Mouse (Mus musculus): Measurements from ENCODE around the gene Mroh3. TPM values are rescaled to one million over a fixed set of nuclear protein-coding genes. Genes with fewer than 3 reads are reported as not detected.

Mroh3 gene
- total and polyA plus RNA-seq, 3 experiments, result not detected

DNA sequence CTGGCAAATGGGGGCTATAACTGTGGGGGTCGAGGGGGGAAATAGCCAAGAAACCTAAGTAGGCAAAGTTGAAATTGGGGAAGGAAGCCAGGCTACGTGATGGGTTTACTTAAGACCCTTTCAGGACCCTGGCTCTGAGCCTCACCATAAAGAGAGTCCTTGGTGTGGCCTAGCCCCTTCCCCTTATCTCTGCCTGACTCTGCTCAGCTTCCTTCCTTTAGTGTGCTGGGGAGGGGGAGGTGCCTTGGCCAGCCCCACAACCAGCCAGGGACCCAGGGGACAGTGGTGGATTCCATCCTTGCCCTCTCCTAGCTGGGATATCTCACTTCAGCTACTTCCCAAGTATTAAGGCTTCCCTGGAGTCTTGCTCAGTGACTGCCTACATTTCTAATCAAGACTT is 78.1 kb downstream of the Mroh3 start (continued):
- TF ChIP-seq BHLHE40 (IDR thresholded peaks at IDR 0.05; ENCODE audit: borderline replicate concordance, low read depth, low read length) (no peak), ZNF384 (IDR thresholded peaks at IDR 0.05; ENCODE audit: low read depth, low read length) (no peak), TBP (IDR thresholded peaks at IDR 0.05; ENCODE audit: low read depth, low read length) (0 out of 2 replicates have a peak, but pooled peaks have one; percentile 7), MAX (IDR thresholded peaks at IDR 0.05; ENCODE audit: low read length) (0 out of 2 replicates have a peak, but pooled peaks have one; percentile 20), SIN3A (IDR thresholded peaks at IDR 0.05; ENCODE audit: low read length) (no peak), ETS1 (IDR thresholded peaks at IDR 0.05; ENCODE audit: low read depth, low read length) (peak; percentile 41; the same call in 1 of the 2 replicates), POLR2AphosphoS5 (IDR thresholded peaks at IDR 0.05; ENCODE audit: borderline replicate concordance, low read depth, low read length) (no peak), RAD21 (IDR thresholded peaks at IDR 0.05; ENCODE audit: low read depth, low read length) (no peak), ZC3H11A (IDR thresholded peaks at IDR 0.05; ENCODE audit: low read depth, low read length) (no peak), MYB (IDR thresholded peaks at IDR 0.05; ENCODE audit: low read depth, low read length) (no peak), POLR2A (IDR thresholded peaks at IDR 0.05; ENCODE audit: control insufficient read depth in 1 of 2, insufficient read depth in 1 of 2, low read depth in 1 of 2, low read length in 2 of 2, poor library complexity in 1 of 2) (no peak), EP300 (IDR thresholded peaks at IDR 0.05; ENCODE audit: low read depth in 1 of 2, low read length in 2 of 2) (peak; percentile 57 to 62; a peak in 3 of 4 replicates), POLR2AphosphoS2 (IDR thresholded peaks at IDR 0.05; ENCODE audit: low read length) (no peak), RCOR1 (IDR thresholded peaks at IDR 0.05; ENCODE audit: low read depth, low read length) (0 out of 2 replicates have a peak, but pooled peaks have one; percentile 43), TAL1 (IDR thresholded peaks at IDR 0.05; ENCODE audit: low read length) (0 out of 2 replicates have a peak, but pooled peaks have one; percentile 16), CTCF (IDR thresholded peaks at IDR 0.05 in 2 of 3, conservative IDR thresholded peaks at IDR 0.05 in 1 of 3; ENCODE audit: control insufficient read depth in 1 of 3, insufficient read depth in 1 of 3, low read depth in 2 of 3, low read length in 3 of 3, poor library complexity in 1 of 3, severe bottlenecking in 1 of 3) (no peak), ZMIZ1 (IDR thresholded peaks at IDR 0.05; ENCODE audit: low read depth, low read length) (no peak)

DNA sequence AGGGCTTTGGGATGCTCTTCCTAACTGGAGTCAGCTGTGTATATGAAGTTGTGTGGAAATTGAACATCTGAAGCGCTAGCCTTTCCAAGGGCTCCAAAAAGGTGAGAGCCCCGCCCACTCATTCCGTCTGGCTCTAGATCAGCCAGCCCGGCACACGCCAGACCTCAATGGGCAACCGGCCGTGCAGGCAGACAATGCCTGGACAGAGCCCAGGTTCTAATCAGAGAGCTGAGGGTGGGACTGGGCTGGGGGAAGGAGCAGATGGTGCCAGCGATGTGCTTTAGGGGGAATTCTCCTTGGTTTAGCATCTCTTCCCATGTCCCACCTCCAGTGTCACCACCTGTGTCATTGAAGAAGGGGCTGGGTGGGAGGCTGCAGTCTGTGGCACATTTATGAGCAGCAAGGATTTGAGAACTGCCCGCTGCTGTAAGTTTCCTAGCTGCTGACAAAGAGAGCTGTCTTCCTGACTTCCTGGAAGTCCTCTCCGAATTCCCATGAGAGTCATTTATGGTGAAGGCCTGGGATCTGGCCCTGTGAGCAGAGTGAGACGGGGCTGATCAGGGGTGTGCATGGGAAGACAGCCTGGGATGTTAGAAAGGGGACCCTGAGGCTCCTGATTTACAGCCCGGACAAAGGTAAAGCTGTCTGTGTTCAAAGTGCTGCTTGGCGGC is 78.9 kb downstream of the Mroh3 start:
- no peak for TF ChIP-seq POLR2A (IDR thresholded peaks at IDR 0.05; ENCODE audit: control insufficient read depth in 1 of 2, insufficient read depth in 1 of 2, low read depth in 1 of 2, low read length in 2 of 2, poor library complexity in 1 of 2)
- H3K9ac ChIP-seq (ENCODE audit: control insufficient read depth, low read depth, low read length, poor library complexity, severe bottlenecking), result peak overlapping the region; percentile 46
- DNase-seq (ENCODE audit: low read depth, low spot score), result no peak
- H3K79me2 ChIP-seq (ENCODE audit: control insufficient read depth, insufficient read depth, low read length, poor library complexity), result peaks cover 21% of the 10 kb centered on the region
- no peaks in the 10 kb centered on the region for H3K9me3 ChIP-seq (replicated peaks; ENCODE audit: insufficient read depth, low read length)
- H3K27ac ChIP-seq (ENCODE audit: control insufficient read depth, low read depth, low read length), result peak overlapping the region; percentile 90
- peaks cover 42 to 73% of the 10 kb centered on the region in 2 experiments for H3K4me1 ChIP-seq (ENCODE audit: control insufficient read depth in 1 of 2, insufficient read depth in 2 of 2, low read length in 2 of 2)
- H3K27me3 ChIP-seq (ENCODE audit: control insufficient read depth in 1 of 2, insufficient read depth in 2 of 2, low read length in 2 of 2), result no peaks in the 10 kb centered on the region
- peaks cover 0 to 43% of the 10 kb centered on the region in 2 experiments; a peak in 3 of 4 replicates for H3K36me3 ChIP-seq (ENCODE audit: control insufficient read depth in 1 of 2, insufficient read depth in 2 of 2, low read length in 2 of 2)
- no peak overlapping the region for H3K4me3 ChIP-seq (ENCODE audit: control insufficient read depth in 1 of 2, insufficient read depth in 1 of 2, low read depth in 2 of 2, low read length in 2 of 2)
